Mouse (Mus musculus): Measurements from ENCODE around the gene Fam213a. TPM values are rescaled to one million over a fixed set of nuclear protein-coding genes. Genes with fewer than 3 reads are reported as not detected.

Fam213a gene
- total RNA-seq, 2 experiments from 2014 or later, result 13.1 to 19.1 TPM

DNA sequence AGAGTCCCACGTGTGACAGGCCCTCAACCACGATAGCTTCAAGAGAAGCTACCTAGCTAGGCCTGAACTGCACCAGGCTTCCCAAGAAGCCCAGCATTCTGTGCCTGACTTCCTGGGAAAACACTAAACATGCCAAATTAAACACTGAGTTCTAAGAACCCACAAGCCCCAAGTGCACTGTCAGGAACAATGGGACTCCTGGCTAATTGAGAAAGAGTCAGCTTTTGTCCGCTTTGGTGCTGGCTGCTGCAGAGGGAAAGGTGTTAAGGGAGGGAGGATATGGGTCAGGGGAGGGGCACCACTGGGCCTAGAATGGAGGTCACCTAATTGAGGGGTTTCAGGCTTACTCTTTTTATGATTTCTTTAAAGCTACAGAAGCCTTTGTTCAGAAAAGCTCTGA, 64.5 kb downstream of the Fam213a start:
- intact Hi-C loops (cut with DNase I), result no loop called here
- DNase-seq, result no peak

DNA sequence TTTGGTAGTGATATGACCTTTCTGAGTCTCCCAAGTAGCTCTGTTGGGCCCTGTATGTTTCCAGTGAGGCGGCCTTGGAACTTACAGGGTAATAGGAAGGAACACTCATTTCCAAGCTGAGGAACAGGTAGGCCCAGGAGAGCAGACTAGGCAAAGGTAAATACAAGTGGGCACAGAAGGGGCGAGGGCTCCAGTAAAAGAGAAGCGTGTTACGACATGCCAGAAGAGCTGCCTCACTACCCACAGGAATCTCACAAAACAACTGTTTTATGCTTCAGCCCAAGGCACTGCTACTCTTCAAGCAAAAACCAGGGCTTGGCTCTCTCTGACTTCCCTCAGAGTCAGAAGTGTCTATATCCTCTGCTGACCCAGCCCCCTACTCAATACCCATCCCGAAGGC, 65.1 kb downstream of the Fam213a start:
- no peak for DNase-seq
- intact Hi-C loops (cut with DNase I), result no loop called here

GRCm38 (mm10) chr14:40947431-40948394, 65.9 kb downstream of the Fam213a start:
- intact Hi-C loops (cut with DNase I), result no loop called here

GRCm38 (mm10) chr14:40943802-40944201, 69.8 kb downstream of the Fam213a start:
- intact Hi-C loops (cut with DNase I), result no loop called here
- DNase-seq, result no peak

More at GRCm38 (mm10) chr14:40947431-40948394, 65.9 kb downstream of the Fam213a start:
- DNase-seq, result no peak

Other genes with a start within 250 kb of the Fam213a start
- gene Sh2d4b, start 120.5 kb downstream of the Fam213a start, total RNA-seq (2021), result under 1 TPM; 0.33 to 0.44 TPM
- gene Tspan14, start 47.0 kb downstream of the Fam213a start, total RNA-seq (2021), result 10 to 100 TPM; 11.5 to 12.1 TPM
- not detected for gene Dydc2, start 55.4 kb upstream of the Fam213a start, total RNA-seq (2021)
- not detected for gene Dydc1, start 59.1 kb upstream of the Fam213a start, total RNA-seq (2021)
- under 1 TPM in 1 of 2 experiments, not detected in 1; 0.36 TPM for gene Mat1a, start 91.2 kb upstream of the Fam213a start, total RNA-seq (2021)
- gene Sftpa1, start 118.0 kb upstream of the Fam213a start, total RNA-seq (2021), result not detected
- gene Mbl1, start 137.7 kb upstream of the Fam213a start, total RNA-seq (2021), result not detected
- gene Sftpd, start 171.4 kb upstream of the Fam213a start, total RNA-seq (2021), result not detected

Data from gastrocnemius, postnatal 36 days (tissue).